Mouse (Mus musculus): ENCODE data around the gene Pdss2.

DNA sequence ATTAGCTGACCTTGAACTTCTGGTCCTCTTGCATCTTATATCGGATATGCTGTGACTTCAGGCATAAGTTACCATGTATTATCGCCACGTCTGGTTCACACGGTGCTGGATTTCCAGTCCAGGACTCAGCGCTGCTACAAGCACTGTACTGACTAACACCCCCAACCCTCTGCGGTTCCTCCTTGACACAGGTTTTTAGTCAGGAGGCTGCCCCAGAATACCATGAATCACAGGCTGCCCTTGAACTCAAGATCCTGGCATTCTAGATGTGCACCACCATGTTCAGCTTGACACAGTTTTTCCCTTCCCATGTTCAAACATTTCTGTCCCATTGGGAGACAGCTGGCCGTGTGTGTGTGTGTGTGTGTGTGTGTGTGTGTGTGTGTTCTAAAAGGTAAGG is 267.9 kb downstream of the Pdss2 start:
- TF ChIP-seq CTCF (IDR thresholded peaks at IDR 0.05; ENCODE audit: low read depth) (no peak), EP300 (IDR thresholded peaks at IDR 0.05; ENCODE audit: low read depth) (no peak)

Measured in liver, embryonic 14.5 days (tissue).